Mouse (Mus musculus) G1E (cell line): ENCODE data around the gene Deaf1. TPM values are rescaled to one million over a fixed set of nuclear protein-coding genes. Genes with fewer than 3 reads are reported as not detected.

Source experiments
- ATAC-seq: 2 replicates; pipeline ENCODE4 v1.8.0; 2016; ENCODE audit warnings: mild to moderate bottlenecking; ENCODE audit not compliant: insufficient number of reproducible peaks, poor library complexity, low FRiP score, severe bottlenecking; ENCODE audit errors: extremely low read depth
- DNase-seq: peaks from one replicate; pipeline ENCODE4 v3.0.0; 2012; ENCODE audit warnings: low spot score
- H3K27me3 ChIP-seq: 2 replicates; pipeline ENCODE4 v1.6.1; 2012; ENCODE audit warnings: mild to moderate bottlenecking, low read length, inconsistent platforms; ENCODE audit not compliant: insufficient read depth
- H3K36me3 ChIP-seq: replicated peaks from 2 replicates; pipeline ENCODE3; 2012; ENCODE audit warnings: mild to moderate bottlenecking, inconsistent platforms
- H3K4me1 ChIP-seq: 2 replicates; pipeline ENCODE4 v1.6.1; 2012; ENCODE audit warnings: low read depth, low read length, inconsistent platforms, mixed read lengths; ENCODE audit not compliant: insufficient read depth
- H3K4me3 ChIP-seq: 2 replicates; pipeline ENCODE4 v1.5.1; 2012; ENCODE audit warnings: low read depth, mild to moderate bottlenecking, inconsistent platforms, low read length, moderate library complexity, mixed read lengths
- H3K9me3 ChIP-seq: replicated peaks from 2 replicates; pipeline ENCODE4 v1.6.1; 2012; ENCODE audit warnings: inconsistent platforms
- CTCF ChIP-seq: IDR thresholded peaks from 2 replicates; pipeline ENCODE4 v1.5.1; 2012; ENCODE audit warnings: low read depth, low read length, inconsistent platforms, mixed read lengths
- GATA1 ChIP-seq: IDR thresholded peaks from 2 replicates; pipeline ENCODE4 v1.6.1; 2012; ENCODE audit warnings: borderline replicate concordance, low read length, inconsistent platforms, mixed read lengths
- GATA2 ChIP-seq: IDR thresholded peaks from 2 replicates; pipeline ENCODE4 v1.6.1; 2012; ENCODE audit warnings: low read depth, low read length, inconsistent platforms, borderline replicate concordance
- POLR2AphosphoS5 ChIP-seq: IDR thresholded peaks from 2 replicates; pipeline ENCODE4 v1.6.1; 2012; ENCODE audit warnings: low read depth, low read length, inconsistent platforms; ENCODE audit not compliant: insufficient replicate concordance
- TAL1 ChIP-seq: conservative IDR thresholded peaks from 2 replicates; pipeline ENCODE4 v1.6.1; 2012; ENCODE audit warnings: low read depth, low read length, inconsistent platforms, mixed read lengths
- polyA plus RNA-seq: library from polyadenylated mRNA; stranded (reverse); fragments of >175 nt; gene quantifications from 2 replicates; pipeline ENCODE4 v1.2.3, GENCODE M21; 2012
- total RNA-seq, 2 experiments: library from RNA; stranded (forward) in 1 of 2; stranded (reverse) in 1 of 2; fragments of 200-1000 nt in 1 of 2; fragments of >200 nt in 1 of 2; fragmentation: Nextera tagmentation in 1 of 2; gene quantifications; 2 replicates each; pipeline ENCODE4 v1.2.3; 2014 to 2017

Deaf1 gene
- total and polyA plus RNA-seq, 3 experiments, result 27.0 to 55.8 (median 41.2) TPM

- TF ChIP-seq CTCF (no peak), GATA2 (no peak), TAL1 (no peak), POLR2AphosphoS5 (no peak), GATA1 (no peak)
- no peak overlapping the region for H3K4me3 ChIP-seq
- H3K9me3 ChIP-seq, result no peaks in the 10 kb centered on the region
- H3K36me3 ChIP-seq, result peaks cover 5% of the 10 kb centered on the region
- no peak for ATAC-seq
- H3K27me3 ChIP-seq, result peaks cover 40% of the 10 kb centered on the region
- DNase-seq, result no peak
- H3K4me1 ChIP-seq, result peaks cover 19% of the 10 kb centered on the region
These were observed 14.3 kb upstream of the Deaf1 start for GRCm38 (mm10) chr7:141341689-141342226.

- DNase-seq, result no peak
- TF ChIP-seq GATA2 (no peak), POLR2AphosphoS5 (no peak), GATA1 (no peak), TAL1 (no peak), CTCF (no peak)
- no peak for ATAC-seq
These were observed 13.0 kb upstream of the Deaf1 start for GRCm38 (mm10) chr7:141340476-141340875.

GRCm38 (mm10) chr7:141340023-141340422, 12.5 kb upstream of the Deaf1 start:
- Histone ChIP-seq H3K4me1 (peaks cover 19% of the 10 kb centered on the region), H3K9me3 (no peaks in the 10 kb centered on the region), H3K4me3 (no peak overlapping the region), H3K36me3 (peaks cover 19% of the 10 kb centered on the region), H3K27me3 (peaks cover 40% of the 10 kb centered on the region)
- TF ChIP-seq TAL1, result no peak
- ATAC-seq (no peak), DNase-seq (no peak)

More at GRCm38 (mm10) chr7:141340476-141340875, 13.0 kb upstream of the Deaf1 start:
- Histone ChIP-seq H3K4me1 (peaks cover 19% of the 10 kb centered on the region), H3K36me3 (peaks cover 15% of the 10 kb centered on the region), H3K27me3 (peaks cover 40% of the 10 kb centered on the region), H3K9me3 (no peaks in the 10 kb centered on the region), H3K4me3 (no peak overlapping the region)

GRCm38 (mm10) chr7:141339215-141339920, 11.9 kb upstream of the Deaf1 start:
- no peaks in the 10 kb centered on the region for H3K9me3 ChIP-seq
- H3K27me3 ChIP-seq, result peaks cover 40% of the 10 kb centered on the region
- ATAC-seq (no peak), DNase-seq (no peak)
- peak overlapping the region; percentile 62; the same call in 1 of the 2 replicates for H3K4me3 ChIP-seq
- TF ChIP-seq GATA2 (no peak), POLR2AphosphoS5 (no peak)
- peaks cover 19% of the 10 kb centered on the region for H3K4me1 ChIP-seq
- H3K36me3 ChIP-seq, result peaks cover 25% of the 10 kb centered on the region

- no peaks in the 10 kb centered on the region for H3K9me3 ChIP-seq
- no peak; the same call in 1 of the 2 replicates for ATAC-seq
- H3K36me3 ChIP-seq, result peaks cover 32% of the 10 kb centered on the region
- H3K27me3 ChIP-seq, result peaks cover 38% of the 10 kb centered on the region
- peak within 1 kb of the TSS; percentile 62; the same call in 1 of the 2 replicates for H3K4me3 ChIP-seq
- H3K4me1 ChIP-seq, result peaks cover 19% of the 10 kb centered on the region
- peak; percentile 13 for DNase-seq
- TF ChIP-seq POLR2AphosphoS5, result no peak
- no peak for TF ChIP-seq GATA2
- TF ChIP-seq TAL1, result no peak
- TF ChIP-seq GATA1, result no peak
- TF ChIP-seq CTCF, result no peak
These were observed 11.2 kb upstream of the Deaf1 start, which contains the start of gene Eps8l2 for GRCm38 (mm10) chr7:141338576-141339131. Gene Eps8l2, plus strand, starts transcription at chr7:141338880.

- DNase-seq, result no peak
- no peak for ATAC-seq
- Histone ChIP-seq H3K4me1 (peaks cover 19% of the 10 kb centered on the region), H3K36me3 (peaks cover 39% of the 10 kb centered on the region), H3K27me3 (peaks cover 30% of the 10 kb centered on the region), H3K9me3 (no peaks in the 10 kb centered on the region), H3K4me3 (no peak overlapping the region)
- TF ChIP-seq GATA2 (no peak), POLR2AphosphoS5 (no peak), TAL1 (no peak), CTCF (no peak), GATA1 (no peak)
These were observed 10.4 kb upstream of the Deaf1 start for GRCm38 (mm10) chr7:141337716-141338416.
